Mouse (Mus musculus): Measurements from ENCODE around the gene Cab39l. TPM values are rescaled to one million over a fixed set of nuclear protein-coding genes. Genes with fewer than 3 reads are reported as not detected.
"Not testable (repeated sequence)": the region's sequence is repeated elsewhere in the genome, so short reads cannot be mapped to it uniquely, and the experiment has no call there.

The Cab39l gene
- total RNA-seq, 4 experiments from 2014 or later, result 23.0 to 26.7 (median 26.1) TPM

DNA sequence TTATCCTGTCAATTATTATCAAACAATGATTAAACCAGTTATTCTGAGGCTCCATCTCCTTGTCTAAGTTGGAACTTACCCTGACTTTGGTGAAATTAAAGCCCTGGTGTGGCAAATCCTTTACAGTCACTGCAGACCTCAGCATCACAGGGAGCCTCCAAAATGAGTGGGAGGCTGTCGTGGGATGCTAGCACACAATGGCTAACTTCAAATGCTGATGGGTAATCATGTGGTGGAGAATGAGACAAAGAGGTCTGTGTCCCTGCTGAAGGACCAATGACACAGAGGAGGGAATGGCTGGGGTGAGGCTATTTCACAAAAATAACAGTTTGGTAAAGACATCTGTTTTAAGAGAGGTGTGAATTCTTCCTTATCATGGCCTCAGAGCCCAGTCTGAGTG lies 117.1 kb downstream of the Cab39l start:
- no peak for DNase-seq (ENCODE audit: low spot score in 2 of 2)

DNA sequence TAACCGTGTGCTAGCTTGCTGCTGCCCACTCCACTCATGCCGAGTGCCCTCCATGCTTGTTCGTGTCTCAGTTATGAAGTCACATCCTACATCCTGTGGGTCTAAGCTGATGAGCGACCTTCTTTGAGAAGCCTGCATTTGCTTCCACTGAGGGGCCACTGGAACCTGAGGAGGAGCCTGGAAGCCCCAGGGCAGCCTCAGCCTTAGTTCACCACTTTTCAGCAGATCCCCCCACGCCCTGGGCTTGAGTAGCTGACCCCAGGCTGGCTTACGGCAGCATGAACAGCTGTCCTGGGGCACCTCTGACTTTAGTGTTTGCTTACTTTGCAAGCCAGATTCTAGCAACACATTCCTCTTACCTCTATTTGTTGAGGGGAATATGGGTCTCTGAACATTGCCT lies 126.0 kb downstream of the Cab39l start:
- DNase-seq (ENCODE audit: low spot score in 2 of 2), result no peak

DNA sequence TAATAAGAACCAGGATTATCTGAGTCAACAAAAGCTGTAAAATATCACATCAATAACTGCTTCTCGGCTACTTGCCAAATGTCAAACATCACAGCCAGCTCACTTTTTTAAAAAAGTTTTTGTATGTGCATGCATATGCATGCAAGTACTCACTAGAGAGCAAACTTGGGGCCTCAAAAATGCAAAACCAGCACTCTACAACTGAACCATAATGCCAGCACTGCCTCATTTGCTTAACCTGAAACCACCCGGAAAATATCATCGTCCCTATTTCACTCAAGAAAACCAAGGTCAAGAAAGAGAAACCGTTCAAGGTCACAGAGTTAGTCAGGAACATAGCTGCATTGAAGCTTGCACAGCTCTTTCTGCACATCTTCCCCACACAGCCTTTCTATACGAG lies 135.6 kb downstream of the Cab39l start:
- DNase-seq (ENCODE audit: low spot score in 2 of 2), result no peak

DNA sequence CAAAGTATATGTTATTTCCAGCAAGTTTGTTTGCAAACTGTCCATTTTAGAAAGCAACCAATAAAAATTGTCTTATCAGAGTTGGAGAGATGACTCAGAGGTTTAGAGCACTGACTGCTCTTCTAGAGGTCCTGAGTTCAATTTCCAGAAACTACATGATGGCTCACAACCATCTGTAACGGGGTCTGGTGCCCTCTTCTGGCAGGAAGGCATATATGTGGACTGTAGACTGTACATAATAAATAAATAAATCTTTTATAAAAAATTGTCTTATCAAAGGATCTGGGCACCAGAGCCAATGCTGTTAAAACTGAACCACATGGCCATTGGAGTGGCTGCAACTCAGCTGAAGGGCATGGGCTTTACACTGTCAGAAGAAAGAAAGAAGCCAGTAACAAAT lies 149.8 kb downstream of the Cab39l start:
- no peak for DNase-seq (ENCODE audit: low spot score in 2 of 2)

GRCm38 (mm10) chr14:59591901-59592300 lies 151.1 kb downstream of the Cab39l start:
- DNase-seq (ENCODE audit: low spot score in 2 of 2), result no peak

DNA sequence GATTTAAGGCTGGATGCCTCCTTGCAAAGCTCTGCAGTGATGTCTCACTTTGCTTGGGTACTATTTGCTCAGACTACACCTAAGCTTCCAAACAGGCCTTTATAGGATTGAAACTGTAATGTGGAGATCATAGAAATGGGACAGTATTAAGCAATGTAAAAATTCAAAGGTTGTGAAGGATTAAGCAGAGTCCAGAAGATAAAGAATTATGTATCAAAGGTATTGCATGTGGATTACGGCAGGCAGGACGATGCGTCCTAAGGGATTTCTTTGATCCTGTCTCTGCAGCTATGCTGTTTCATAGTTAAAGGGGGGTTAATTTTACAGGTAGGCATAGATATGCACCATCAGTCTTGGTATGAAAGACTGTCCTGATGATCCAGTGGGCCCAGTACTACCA lies 151.8 kb downstream of the Cab39l start:
- DNase-seq (ENCODE audit: low spot score in 2 of 2), result no peak

DNA sequence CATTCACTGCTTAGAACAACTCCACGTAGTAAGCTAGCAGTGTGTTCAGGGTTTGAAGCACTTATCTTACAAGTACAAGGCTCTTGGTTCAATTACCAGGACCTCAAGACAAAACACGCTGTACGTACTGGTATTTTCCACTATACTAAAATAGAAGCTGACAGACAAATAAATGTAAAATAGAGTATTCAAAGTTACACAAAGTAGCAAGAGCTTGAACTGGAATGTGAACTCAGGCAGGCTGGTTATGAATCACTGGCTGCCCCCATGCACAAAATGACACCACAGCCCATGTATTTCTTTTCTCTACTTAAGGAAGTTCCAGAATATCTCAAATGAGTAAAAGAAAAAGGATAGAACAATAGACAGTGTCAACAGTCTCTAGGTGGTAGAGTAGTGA lies 154.2 kb downstream of the Cab39l start:
- DNase-seq (ENCODE audit: low spot score in 2 of 2), result no peak

GRCm38 (mm10) chr14:59597398-59598259 lies 156.9 kb downstream of the Cab39l start, which contains the start of gene Cdadc1:
TSS of gene Cdadc1 (minus strand) at chr14:59597959.
- DNase-seq (ENCODE audit: low spot score in 2 of 2), result peak; percentile 93 to 97

- no peak for DNase-seq (ENCODE audit: low spot score in 2 of 2)
These were observed 157.5 kb downstream of the Cab39l start for GRCm38 (mm10) chr14:59598260-59598627.

DNA sequence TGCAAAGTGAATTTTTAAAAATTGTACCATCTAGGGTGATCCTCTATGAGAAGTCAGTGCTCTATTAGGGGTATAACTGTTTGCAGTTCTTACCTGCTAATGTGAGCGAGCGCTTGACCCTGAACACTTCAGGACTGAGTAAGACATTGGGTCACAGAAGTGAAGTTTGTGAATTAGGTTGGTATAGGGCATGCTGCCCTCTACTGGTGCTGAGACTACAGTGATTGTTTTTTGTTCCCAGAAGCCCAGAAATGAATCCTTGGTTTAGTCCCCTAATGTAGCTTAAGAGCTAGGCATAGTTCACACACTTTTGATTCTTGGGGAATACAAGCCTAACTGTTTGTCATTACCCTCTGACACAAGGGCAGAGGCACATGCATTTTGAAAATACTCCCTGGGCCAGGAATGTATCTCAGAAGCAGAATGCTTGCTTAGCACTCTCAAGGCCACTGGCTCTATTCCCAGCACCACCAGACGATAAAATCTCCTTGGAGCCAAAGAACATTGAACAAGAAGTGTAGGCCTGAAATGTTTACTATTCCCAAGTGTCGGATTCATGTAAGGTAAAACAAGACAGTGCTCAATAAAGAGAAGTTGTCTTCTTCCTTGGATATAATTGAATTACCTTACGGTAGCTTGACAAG lies 163.4 kb downstream of the Cab39l start:
- DNase-seq (ENCODE audit: low spot score in 2 of 2), result no peak

DNA sequence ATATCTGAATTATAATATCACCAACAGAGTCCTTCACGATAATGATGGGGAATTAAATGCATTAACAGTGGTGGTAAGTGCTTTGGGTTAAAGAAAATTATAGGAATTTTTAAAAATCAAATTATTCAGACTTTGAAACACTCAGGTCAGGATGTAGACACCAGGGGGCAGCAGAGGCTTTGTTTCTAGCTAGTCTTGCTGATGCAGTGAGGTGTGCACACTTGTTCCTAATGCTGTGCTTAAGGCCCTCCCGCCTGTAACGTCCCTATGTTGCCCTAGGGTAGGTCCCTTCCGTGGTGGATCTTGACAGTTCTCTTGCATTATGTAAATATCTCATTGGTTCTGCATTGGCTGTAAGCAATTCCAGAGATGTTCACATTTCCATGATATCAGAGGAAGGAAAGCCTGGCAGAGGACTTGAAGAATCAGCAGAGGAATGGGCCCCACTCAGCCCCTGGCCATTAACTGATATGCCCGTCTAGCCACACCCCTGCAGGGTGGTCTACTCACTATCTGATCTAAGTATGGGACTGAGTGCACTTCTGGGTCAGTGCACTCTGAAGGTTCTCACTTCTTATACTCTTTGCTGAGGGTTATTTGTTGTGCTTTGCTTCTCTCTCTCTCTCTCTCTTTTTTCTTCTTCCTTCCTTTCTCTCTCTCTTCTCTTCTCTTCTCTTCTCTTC lies 165.0 kb downstream of the Cab39l start:
- DNase-seq (ENCODE audit: low spot score in 2 of 2), result peak in 1 of 2 experiments; percentile 71

DNA sequence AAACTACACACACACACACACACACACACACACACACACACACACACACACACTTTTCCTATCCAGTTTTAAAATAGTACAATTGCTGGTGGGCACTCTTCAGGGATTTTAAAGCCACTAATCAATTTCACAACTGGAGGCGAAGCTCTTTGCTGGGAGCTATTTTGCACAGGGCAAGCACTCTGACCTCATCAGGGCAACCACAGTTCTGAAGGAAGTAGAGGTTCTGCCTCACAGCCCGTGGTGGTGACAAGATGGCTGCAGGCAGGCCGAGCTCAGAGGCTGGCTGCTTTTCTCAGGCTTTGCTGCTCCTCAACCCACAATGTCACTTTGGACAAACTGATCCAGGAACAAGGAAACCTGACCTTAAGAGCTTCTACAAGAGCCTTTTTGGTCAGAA lies 166.2 kb downstream of the Cab39l start:
- DNase-seq (ENCODE audit: low spot score in 2 of 2), result no peak

DNA sequence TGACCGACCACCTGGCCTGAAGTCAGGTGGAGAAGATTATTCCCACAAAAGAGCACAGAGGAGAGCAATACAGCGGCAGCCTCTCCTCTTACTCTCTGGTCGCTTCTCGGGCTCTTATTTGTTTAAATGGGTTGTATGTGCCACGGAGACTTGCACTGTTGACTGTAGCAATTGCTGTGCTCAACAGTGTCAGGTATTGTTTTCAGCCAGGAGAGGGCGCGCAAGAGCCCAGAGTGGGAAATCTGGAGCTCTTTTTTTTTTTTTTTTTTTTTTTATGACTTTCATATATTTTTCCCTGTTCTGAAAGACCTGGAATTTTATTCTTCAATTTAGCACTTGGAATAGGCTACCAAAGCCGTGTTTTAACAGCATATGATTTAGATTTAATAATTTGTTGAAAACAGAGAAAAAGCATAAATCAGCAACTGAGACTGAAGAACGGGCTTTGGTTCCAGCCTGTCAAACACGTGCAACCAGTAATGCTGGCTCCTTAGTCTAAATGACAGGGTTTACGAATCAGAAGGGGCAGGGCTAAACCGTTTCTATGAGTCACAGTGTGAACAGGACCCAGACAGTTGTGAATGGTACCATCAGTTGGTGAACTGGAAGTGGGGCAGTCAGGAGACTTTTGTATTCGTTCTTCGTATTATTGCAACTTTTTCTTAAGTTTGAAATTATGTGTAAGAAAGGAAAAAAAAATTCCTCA lies 172.3 kb downstream of the Cab39l start:
- peak in 1 of 2 experiments; percentile 54 for DNase-seq (ENCODE audit: low spot score in 2 of 2)

GRCm38 (mm10) chr14:59614149-59614548 lies 173.4 kb downstream of the Cab39l start:
- DNase-seq (ENCODE audit: low spot score in 2 of 2), result not testable (repeated sequence)

DNA sequence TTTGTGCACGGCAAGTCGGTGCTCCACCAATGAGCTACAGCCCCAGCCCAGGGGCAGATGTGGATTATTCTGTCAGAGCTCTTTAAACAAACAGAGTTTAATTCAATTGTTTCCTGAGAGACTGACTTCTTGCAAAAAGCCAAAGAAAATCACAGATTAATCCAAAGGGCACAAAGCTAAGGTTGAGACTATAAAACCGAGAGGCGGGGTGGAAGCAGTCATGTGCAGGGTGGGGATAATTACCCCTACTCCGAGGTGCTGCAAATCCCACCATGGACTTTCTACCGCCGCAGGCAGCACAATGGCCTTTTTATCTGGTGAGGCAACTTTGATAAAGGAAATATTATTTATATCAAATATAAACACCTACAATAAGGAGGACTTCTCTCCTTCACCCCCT lies 176.0 kb downstream of the Cab39l start:
- DNase-seq (ENCODE audit: low spot score in 2 of 2), result no peak

- DNase-seq (ENCODE audit: low spot score in 2 of 2), result no peak
These were observed 183.6 kb downstream of the Cab39l start for GRCm38 (mm10) chr14:59624326-59624885.

DNA sequence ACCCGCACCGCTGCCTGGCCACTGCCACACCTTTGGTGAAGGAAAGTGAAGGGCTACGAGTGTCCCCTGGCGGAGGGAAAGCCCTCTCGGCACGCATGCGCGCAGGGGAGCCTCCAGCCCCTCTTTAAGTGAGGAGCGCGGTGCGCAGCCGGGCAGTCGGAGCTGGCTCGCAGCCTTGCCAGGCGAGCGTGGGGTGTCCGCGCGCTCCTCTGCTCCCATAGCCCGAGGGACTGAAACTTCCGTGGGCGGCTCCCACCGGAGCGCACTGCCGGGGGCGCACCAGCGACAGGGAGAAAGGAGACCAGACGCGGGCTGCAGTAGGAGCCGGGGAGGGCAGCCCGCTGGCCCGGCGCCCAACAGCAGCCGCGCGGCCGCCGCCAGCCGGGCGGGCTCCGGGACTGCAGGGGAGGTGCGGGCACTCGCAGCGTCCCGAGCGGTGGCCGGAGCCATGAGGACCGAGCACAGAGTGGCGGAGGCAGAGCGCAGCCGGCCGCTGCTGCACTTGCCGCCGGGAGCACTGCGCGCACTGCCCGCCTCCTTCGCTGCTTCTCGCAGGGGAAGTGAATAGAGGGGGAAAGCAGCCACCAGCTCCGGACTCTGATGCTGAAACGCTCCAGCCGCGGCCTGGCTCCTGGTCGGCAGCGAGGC lies 184.5 kb downstream of the Cab39l start, which contains the start of gene Shisa2:
Gene Shisa2 (plus strand): TSS at position 151 of the 648 bp plus-strand sequence.
- peak in 1 of 2 experiments; percentile 60 for DNase-seq (ENCODE audit: low spot score in 2 of 2)

DNA sequence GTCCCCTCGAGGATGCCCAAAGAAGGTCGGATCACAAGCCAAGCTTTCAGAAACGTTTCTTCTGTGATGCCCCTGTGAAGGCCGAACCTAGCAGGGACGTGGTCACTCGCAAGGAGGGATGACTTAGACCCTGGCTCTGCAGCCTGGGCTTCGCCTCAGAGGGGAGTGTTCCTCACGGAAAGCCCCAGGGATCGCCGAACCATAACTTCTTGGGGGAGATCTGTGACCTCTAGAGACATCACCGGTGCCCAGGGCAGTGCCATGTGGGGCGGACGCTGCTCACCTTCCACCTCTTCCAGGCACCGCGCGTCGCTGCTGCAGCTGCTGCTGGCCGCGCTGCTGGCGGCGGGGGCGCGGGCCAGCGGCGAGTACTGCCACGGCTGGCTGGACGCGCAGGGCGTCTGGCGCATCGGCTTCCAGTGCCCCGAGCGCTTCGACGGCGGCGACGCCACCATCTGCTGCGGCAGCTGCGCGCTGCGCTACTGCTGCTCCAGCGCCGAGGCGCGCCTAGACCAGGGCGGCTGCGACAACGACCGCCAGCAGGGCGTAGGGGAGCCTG lies 185.1 kb downstream of the Cab39l start:
- DNase-seq (ENCODE audit: low spot score in 2 of 2), result no peak

- DNase-seq (ENCODE audit: low spot score in 2 of 2), result no peak
These were observed 185.9 kb downstream of the Cab39l start for GRCm38 (mm10) chr14:59626711-59627110.

DNA sequence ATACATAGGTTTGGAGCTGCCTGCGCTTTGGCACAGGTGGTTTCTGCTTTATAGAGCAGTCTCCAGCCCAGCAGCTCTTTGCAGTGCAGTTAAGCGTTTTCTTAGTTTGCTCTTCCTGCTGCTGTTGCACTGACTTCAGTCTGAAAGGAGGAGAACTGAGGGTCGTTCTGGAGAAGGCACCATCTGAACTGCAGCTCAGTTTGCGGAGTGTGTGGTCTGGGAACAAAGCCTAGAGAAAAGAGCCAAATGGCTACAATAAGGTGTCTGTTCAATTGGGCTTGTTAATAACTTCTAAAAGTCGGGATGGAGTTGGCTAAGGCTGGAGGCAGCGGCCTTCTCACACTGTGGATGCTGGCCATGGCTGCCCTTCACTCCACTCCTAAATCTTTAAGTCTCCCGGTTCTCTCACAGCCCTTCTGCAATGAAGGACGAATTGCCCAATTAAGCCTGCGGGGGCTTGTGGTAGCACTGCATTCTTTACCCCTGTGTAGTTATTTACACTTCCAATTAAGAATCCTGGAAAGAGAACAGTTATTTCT lies 186.4 kb downstream of the Cab39l start:
- no peak for DNase-seq (ENCODE audit: low spot score in 2 of 2)
